Mouse (Mus musculus) lung, adult 2 months (tissue): Measurements from ENCODE around the gene Acsbg1. TPM values are rescaled to one million over a fixed set of nuclear protein-coding genes. Genes with fewer than 3 reads are reported as not detected.
A peak's percentile ranks its signal among the peaks of the same experiment; 100 is the strongest.
"Not testable (repeated sequence)": the region's sequence is repeated elsewhere in the genome, so short reads cannot be mapped to it uniquely, and the experiment has no call there.

ENCODE experiments used
- DNase-seq: peaks from one replicate; pipeline ENCODE4 v3.0.0; 2022
- H3K4me1 ChIP-seq: fragments of 200-500 bp; 2 replicates; pipeline ENCODE4 v1.6.1; 2011; ENCODE audit warnings: low read length; ENCODE audit not compliant: control insufficient read depth, insufficient read depth
- H3K4me3 ChIP-seq: fragments of 200-500 bp; replicated peaks from 2 replicates; pipeline ENCODE3; 2011; ENCODE audit warnings: low read depth, mild to moderate bottlenecking, control low read depth, low read length; ENCODE audit errors: extremely low read depth
- CTCF ChIP-seq: fragments of 200-500 bp; IDR thresholded peaks from 2 replicates; pipeline ENCODE4 v1.5.1; 2011; ENCODE audit warnings: mild to moderate bottlenecking, low read length, control low read depth; ENCODE audit not compliant: insufficient read depth
- POLR2A ChIP-seq: fragments of 200-500 bp; IDR thresholded peaks from 2 replicates; pipeline ENCODE4 v1.6.1; 2011; ENCODE audit warnings: low read depth, mild to moderate bottlenecking, control low read depth, low read length, borderline replicate concordance; ENCODE audit errors: extremely low read depth
- WGBS: fragments of 180-500 bp; shearing (Covaris S2); methylation state at CpG from one replicate; pipeline ENCODE4 v1.1.7; 2018; 5-methylcytosine and 5-hydroxymethylcytosine counted together
- polyA plus RNA-seq: library from polyadenylated mRNA; depleted of rRNA; stranded (reverse); fragments of >200 nt; gene quantifications from 2 replicates; pipeline ENCODE4 v1.2.3, GENCODE M21; 2012

The Acsbg1 gene
- polyA plus RNA-seq, 1 experiment = 31.6 TPM

DNA sequence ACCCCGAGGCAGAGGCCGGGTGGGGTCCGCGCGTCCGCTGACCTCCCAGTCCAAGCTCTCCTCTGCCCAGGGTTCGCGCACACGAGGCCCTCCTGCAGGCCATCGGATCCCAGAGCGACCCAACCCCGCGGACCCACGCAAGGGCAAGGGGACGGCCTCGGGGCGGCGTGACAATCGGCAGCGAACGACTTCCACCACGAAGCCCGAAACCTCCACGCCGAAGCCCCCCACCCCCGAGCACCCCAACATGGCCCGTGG is 37.3 kb upstream of the Acsbg1 start:
- WGBS = 3% methylated on average over 27 of the region's 27 CpGs

DNA sequence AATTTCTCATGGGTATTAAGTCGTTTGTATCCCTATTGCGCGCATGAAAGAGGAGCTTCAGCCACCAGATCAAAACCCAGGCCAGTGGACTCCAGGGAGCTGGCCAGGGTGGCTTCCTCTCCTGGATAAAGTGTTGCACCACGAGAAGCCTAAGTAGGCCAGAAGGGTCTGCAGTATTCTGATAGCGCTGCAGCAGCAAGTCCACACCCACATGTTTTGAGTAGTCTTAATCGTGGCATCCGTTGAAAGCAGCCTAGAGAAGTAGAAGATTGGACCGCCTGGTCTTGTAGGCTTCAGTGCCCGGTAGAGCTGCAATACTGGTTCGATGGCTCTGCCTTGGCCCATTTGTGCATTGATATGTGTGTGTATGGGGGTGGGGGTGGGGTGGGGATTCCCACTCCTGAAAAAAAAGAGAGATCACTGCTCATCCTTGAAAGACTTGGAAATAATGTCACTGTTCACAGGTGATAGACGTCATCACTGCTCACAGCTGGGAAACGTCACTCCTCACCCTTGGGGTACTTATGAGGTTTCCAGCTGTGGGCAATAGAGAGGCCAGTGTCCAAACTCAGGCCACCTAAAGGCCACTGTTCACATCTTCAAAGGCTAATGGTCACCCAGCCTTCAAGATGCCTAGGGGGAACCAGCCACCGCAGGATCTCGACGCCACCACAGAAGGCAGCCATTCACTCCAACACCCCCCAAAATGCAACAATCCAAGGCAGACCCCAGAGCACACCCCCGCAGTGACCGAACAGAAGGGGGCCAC is 36.8 kb upstream of the Acsbg1 start, which contains the start of gene Dnaja4:
Gene Dnaja4 (plus strand): TSS at position 556 of the 769 bp plus-strand sequence.
- no peak for DNase-seq
- H3K4me1 ChIP-seq = peaks cover 10% of the 10 kb centered on the region
- 58% methylated on average over 17 of the region's 17 CpGs for WGBS
- TF ChIP-seq POLR2A (no peak), CTCF (no peak)
- peak within 1 kb of the TSS; percentile 91 for H3K4me3 ChIP-seq

More for the DNA sequence above, 37.3 kb upstream of the Acsbg1 start:
- TF ChIP-seq CTCF = no peak
- no peak for TF ChIP-seq POLR2A
- DNase-seq = no peak
- Histone ChIP-seq H3K4me1 (peaks cover 10% of the 10 kb centered on the region), H3K4me3 (peak overlapping the region; percentile 91)

DNA sequence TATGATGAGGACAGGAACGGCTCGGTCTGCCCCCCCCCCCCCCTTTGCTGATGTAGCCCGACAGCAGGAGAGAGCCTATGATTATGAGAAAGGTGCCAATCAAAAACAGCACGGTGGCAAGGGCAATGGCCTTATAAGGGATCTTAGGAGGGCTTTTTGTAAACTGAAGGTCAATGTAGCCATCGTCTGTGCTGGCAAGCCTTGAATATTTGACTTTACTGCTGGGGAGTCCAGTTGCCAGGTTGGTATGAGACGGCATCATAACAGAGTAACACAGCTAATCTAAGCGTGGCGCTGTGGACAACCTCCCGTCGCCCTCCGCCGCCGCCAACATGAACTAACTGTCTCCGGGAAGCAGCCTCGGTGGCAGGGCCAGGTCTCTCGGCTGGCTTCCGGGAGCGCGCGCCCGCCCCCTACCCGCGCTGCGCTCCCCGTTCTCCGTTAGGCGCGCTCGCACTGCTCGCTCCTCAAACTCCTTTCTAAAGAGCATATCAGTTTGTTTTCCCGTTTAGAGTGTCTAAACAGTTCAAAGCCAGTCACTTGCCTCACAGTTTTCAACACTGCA is 29.7 kb upstream of the Acsbg1 start:
- H3K4me3 ChIP-seq, DNase-seq: not testable (repeated sequence)
- WGBS = 4% methylated on average over 31 of the region's 31 CpGs

DNA sequence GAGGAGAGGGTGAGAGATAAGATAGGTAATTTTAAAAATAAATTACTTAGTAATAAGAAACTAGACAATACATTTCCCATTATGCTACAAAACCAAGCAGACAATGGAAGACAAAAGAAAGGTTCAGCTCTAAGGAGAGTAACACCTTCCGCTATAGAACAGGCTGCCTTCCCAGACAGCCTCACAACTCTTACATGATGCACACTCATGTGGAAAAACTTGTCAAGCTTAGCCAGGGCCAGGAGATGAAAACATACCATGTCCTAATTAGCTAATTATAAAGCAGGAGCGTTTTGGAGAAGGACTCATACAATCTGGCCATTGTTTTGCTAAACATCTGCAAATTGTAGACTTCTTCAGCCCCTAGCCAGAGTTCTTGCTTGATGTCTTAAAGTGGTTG is 29.0 kb upstream of the Acsbg1 start:
- H3K4me3 ChIP-seq, DNase-seq, H3K4me1 ChIP-seq: not testable (repeated sequence)
- WGBS = 83% methylated on average over 2 of the region's 2 CpGs

More for the DNA sequence above, 29.7 kb upstream of the Acsbg1 start:
- H3K4me1 ChIP-seq = not testable (repeated sequence)

DNA sequence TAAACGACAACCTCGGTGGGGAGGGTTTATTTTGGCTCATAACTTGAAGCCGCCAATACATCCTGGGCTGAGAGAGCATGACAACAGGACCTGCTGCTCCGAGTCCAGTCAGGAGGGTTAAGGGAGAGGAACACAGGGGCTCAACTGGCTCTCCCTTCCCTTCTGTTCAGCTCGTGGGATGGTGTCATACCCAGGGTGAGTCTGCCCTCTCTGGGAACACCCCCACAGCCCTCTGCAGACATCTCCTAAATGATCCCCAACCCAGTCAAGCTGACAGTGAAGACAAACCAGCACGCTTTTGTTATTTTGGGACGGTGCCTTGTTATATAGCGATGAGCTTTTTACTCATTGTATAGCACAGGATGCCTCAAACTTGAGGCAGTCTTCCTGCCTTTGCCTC is 27.8 kb upstream of the Acsbg1 start:
- no peak for DNase-seq
- no peak for TF ChIP-seq CTCF
- TF ChIP-seq POLR2A = no peak
- WGBS = 68% methylated on average over 8 of the region's 8 CpGs
- Histone ChIP-seq H3K4me1 (no peaks in the 10 kb centered on the region; the same call in 1 of the 2 replicates), H3K4me3 (no peak overlapping the region)

DNA sequence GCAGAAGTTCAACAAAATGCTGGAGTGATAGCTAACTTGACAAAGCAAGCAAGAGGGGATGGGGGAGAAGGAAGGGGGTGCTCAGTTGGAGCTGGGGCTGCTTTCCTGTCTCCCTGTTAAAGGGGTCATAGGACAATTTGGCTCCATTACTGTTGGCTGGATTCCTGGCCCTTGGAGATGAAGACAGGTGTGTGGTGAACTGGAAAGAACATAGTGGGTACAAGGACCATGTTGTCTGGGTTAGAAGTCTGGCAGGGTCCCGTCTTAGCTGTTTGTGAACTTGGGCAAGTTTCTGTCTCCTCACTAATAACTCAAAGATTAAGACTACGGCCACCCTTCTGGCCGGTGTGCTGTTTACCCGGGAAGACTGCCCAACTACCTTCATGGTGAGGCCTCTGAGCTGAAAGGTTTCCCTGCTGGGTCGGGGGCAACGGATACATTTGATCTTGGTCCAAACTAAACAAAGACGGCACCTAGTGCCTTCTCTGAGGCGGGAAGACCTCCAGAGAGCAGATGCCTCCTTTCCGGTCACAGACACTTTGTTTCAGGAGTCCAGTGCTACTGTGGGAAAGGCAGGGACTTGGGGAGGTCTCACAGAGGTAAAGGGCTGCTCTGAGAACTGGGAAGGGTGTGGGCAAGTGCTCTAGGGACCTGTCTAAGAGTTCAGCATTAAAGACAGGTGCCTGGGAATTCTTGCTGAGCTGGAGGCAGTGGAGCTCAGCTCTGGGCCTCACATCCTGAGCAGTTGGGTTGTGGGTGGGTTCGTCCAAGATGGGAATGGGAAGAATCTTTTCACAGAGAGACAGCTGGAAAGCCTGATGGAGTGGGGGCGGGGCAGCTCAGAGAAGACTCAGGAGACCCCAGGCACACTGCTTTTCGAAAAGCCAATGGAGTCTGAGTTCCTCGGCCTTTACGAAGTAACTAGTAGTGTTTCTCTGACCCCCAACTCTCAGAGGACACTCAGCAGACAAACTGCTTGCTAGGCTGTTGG is 25.9 kb upstream of the Acsbg1 start:
- TF ChIP-seq CTCF (no peak), POLR2A (no peak)
- 59% methylated on average over 14 of the region's 14 CpGs for WGBS
- no peak for DNase-seq
- Histone ChIP-seq H3K4me1 (no peaks in the 10 kb centered on the region; the same call in 1 of the 2 replicates), H3K4me3 (no peak overlapping the region)

DNA sequence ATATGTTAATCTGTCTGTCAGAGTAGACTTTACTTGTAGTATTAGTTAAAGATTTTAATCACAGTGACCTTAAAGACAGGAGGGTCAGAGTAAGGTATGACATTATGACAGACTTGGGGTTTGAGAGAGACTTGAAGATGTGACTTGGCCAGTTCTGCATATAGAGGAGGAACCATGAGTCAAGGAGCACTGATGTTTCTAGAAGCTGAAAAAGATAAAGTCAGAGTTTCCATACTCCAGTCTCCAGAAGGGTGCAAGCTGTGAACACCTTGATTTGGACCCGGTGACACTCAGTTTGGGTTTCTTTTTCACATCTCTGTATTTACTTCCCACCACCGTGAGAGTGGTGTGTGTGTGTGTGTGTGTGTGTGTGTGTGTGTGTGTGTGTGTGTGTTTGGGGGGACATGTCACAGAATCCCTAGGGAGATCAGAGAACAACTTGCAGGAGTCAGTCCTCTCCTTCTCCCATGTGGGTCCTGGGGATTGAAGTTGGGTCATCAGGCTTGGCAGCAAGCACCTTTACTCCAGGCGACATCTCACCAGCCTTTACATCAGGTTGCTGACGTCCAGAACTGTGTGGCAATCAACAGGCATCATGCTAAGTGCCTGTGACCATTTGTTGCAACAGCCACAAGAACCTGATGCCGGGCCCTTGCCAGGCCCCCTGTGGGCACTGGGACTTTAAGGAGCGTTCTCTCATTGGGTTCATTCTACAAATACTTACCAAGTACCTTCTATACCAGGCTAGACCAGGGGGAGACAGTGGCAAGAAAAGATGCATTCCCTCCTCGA is 22.3 kb upstream of the Acsbg1 start:
- Histone ChIP-seq H3K4me1 (no peaks in the 10 kb centered on the region), H3K4me3 (no peak overlapping the region)
- 66% methylated on average over 7 of the region's 7 CpGs for WGBS
- TF ChIP-seq CTCF = no peak
- TF ChIP-seq POLR2A = no peak
- DNase-seq = no peak

DNA sequence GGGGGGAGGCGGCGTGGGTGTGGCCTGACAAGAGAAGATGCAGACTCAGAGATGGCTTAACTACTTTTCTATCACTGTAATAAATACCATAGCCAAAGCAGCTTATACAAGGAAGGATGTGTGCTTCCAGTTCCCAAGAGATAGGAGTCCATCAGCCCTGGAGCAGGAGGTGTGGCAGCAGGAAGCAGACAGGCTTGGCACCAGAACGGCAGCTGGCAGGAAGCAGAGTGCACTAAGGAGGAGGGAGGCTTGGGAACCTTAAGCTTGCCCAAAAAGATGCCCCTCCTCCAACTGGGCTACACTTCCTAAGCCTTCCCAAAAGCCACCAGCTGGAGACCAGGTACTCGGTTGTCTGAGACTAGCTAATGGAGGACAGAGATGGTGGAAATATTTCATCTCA is 21.2 kb upstream of the Acsbg1 start:
- H3K4me1 ChIP-seq = no peaks in the 10 kb centered on the region
- no peak for DNase-seq
- WGBS = 43% methylated on average over 4 of the region's 4 CpGs
- no peak for TF ChIP-seq CTCF
- no peak for TF ChIP-seq POLR2A
- H3K4me3 ChIP-seq = no peak overlapping the region

DNA sequence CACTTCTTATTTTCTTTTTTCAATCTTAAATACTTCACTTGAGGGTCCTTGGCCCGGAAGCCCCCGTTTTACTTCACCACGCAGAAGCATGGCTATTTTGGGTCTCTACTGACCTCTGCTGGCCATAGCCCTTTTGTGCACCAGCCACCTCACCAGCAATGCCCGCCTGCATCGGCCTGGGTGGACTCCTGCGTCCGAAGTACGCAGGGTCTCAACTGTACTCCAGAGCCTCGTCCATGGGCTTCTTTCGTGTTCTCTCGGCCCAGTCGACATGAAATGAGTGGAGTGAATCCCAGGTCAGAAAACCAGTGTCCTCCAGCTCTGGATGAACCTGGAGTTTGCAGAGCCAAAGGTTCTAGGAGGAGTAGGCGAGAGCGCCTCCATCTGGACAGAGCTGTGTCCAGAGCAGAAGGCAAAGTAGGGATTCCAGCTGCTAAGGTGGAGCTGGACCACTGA is 14.9 kb upstream of the Acsbg1 start:
- Histone ChIP-seq H3K4me1 (no peaks in the 10 kb centered on the region), H3K4me3 (peak overlapping the region; percentile 50)
- peak; percentile 71 for DNase-seq
- 1% methylated on average over 14 of the region's 14 CpGs for WGBS
- TF ChIP-seq POLR2A (no peak), CTCF (peak; percentile 79)
